Mouse (Mus musculus): ENCODE data around the gene Naif1. TPM values are rescaled to one million over a fixed set of nuclear protein-coding genes. Genes with fewer than 3 reads are reported as not detected.

Naif1 gene
- 4.7 TPM for total RNA-seq (2023)

GRCm38 (mm10) chr2:32449761-32450754 is at the start of gene Naif1:
Gene Naif1, plus strand, starts transcription at chr2:32450457.

DNA sequence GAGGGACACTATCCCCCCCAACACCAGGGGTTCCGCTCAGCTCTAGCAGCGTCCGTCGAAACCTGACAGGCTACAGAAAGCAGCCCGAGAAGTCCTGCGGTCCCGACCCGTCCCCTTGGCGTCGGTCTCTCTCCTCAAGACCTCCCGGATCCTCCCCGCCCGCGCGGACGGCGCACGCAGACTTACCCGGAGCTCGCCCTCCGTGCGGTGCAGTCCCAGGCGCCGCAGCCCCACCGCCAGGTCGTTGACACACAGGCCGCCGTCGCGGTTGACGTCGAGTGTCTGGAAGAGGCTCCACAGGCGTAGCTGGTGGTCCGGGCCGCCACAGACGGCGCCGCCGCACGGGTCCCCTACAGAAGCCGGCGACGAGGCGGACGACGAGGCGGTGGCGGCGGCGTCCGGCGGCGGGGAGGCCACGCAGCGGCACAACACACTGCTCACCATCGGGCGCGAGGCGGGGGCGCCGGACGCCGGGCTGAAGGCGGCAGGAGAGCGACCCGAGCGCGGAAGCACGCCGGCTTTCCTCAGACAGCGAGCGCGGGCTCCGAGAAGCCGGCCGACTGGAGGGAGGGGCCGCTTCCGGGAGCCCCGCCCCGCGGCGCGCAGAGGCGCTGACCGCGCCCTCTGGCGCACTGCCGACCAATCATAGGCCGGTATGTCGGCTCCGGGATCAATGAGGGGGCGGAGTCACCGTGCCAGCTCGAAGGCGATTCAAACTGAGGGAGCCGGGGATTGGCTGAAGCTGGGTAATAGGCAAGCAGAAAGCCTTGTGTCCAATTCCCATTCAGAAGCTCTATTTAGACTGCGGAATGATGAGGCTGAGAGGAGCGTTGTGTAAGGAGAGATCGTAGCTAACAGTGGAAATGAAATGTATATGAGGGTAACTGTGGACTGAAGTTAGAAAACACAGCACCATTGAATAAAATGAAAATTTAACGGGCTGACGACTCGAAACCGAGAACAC is 906 bp downstream of the Naif1 start, which contains the start of gene Slc25a25:
TSS of gene Slc25a25 (minus strand) at position 565 of the 964 bp plus-strand sequence.

Other genes starting within 250 kb of the Naif1 start
- 16.4 TPM for gene Pomt1, start 213.9 kb upstream of the Naif1 start, total RNA-seq (2023)
- 105 TPM for gene Uck1, start 190.3 kb upstream of the Naif1 start, total RNA-seq (2023)
- gene Golga2, start 163.1 kb upstream of the Naif1 start, total RNA-seq (2023) = 47.1 TPM
- gene Swi5, start 162.4 kb upstream of the Naif1 start, total RNA-seq (2023) = 70.6 TPM
- gene Ciz1, start 98.1 kb upstream of the Naif1 start, total RNA-seq (2023) = 122 TPM
- gene Dnm1, start 97.1 kb upstream of the Naif1 start, total RNA-seq (2023) = not detected
- 29.9 TPM for gene 1110008P14Rik, start 68.5 kb upstream of the Naif1 start, total RNA-seq (2023)
- gene Lcn2, start 62.2 kb upstream of the Naif1 start, total RNA-seq (2023) = 3.1 TPM
- 10.3 TPM for gene Ptges2, start 54.6 kb upstream of the Naif1 start, total RNA-seq (2023)
- 77.5 TPM for gene Slc25a25, start 988 bp downstream of the Naif1 start, total RNA-seq (2023)
- gene Fam102a, start 84.9 kb downstream of the Naif1 start, total RNA-seq (2023) = 188 TPM
- gene Dpm2, start 120.4 kb downstream of the Naif1 start, total RNA-seq (2023) = 51.6 TPM
- 2.3 TPM for gene Pip5kl1, start 124.3 kb downstream of the Naif1 start, total RNA-seq (2023)
- not detected for gene 9430097D07Rik, start 125.2 kb downstream of the Naif1 start, total RNA-seq (2023)
- 15.6 TPM for gene St6galnac4, start 136.6 kb downstream of the Naif1 start, total RNA-seq (2023)
- gene St6galnac6, start 149.3 kb downstream of the Naif1 start, total RNA-seq (2023) = 2.2 TPM
- gene Ak1, start 171.3 kb downstream of the Naif1 start, total RNA-seq (2023) = 0.77 TPM
- 5.6 TPM for gene Eng, start 196.1 kb downstream of the Naif1 start, total RNA-seq (2023)

Measured in CD4-positive naive resting alpha-beta T cell, adult 57 days (primary cell).